8 mouse cellular contexts compared by ENCODE assay signal in genomic region chr9:110997245-110997644, GRCm38 (mm10). TPM values are rescaled to one million over a fixed set of nuclear protein-coding genes. Genes with fewer than 3 reads are reported as not detected.
DNase-seq lines count a peak whose midpoint lies in the region; ATAC-seq lines count a peak whose summit lies in the region.

No protein-coding gene starts in this region.

- H3K36me3 ChIP-seq in heart, embryonic 11.5 days (ENCODE audit: control insufficient read depth, insufficient read depth, low read length), result no peaks in the 10 kb centered on the region
- H3K36me3 ChIP-seq in heart, embryonic 13.5 days, result no peaks in the 10 kb centered on the region

- H3K4me3 ChIP-seq in heart, embryonic 11.5 days (ENCODE audit: low read depth, low read length), result no peak overlapping the region
- no peak overlapping the region for H3K4me3 ChIP-seq in heart, embryonic 13.5 days

- no peak overlapping the region for H3K9ac ChIP-seq in heart, embryonic 11.5 days (ENCODE audit: low read depth, low read length)
- H3K9ac ChIP-seq in heart, embryonic 13.5 days, result peak overlapping the region; percentile 28; the same call in 1 of the 2 replicates

- 3% methylated on average over 5 of the region's 5 CpGs for WGBS in heart, embryonic 11.5 days (ENCODE audit: insufficient replicate concordance)
- WGBS in heart, embryonic 13.5 days, result under 1% methylated on average over 5 of the region's 5 CpGs

- no peak overlapping the region for H3K4me2 ChIP-seq in heart, embryonic 11.5 days
- H3K4me2 ChIP-seq in heart, embryonic 13.5 days, result no peak overlapping the region

- DNase-seq in heart, adult 18-20 months, result peak; percentile 84 to 88
- DNase-seq in adrenal gland, adult 18-20 months (ENCODE audit: low spot score in 2 of 2), result peak; percentile 62 to 69
- peak; percentile 92 for DNase-seq in embryo, embryonic 10 days (ENCODE audit: low spot score)
- peak; percentile 13 to 61 for DNase-seq in layer of hippocampus, postnatal 25 days (ENCODE audit: extremely low spot score in 1 of 2, low spot score in 1 of 2)
- peak; percentile 73 to 89 for DNase-seq in lung, postnatal 4 days
- peak; percentile 34 to 66 for DNase-seq in spleen, adult 18-20 months

- H3K27me3 ChIP-seq in heart, embryonic 11.5 days (ENCODE audit: control insufficient read depth, insufficient read depth, low read length), result no peaks in the 10 kb centered on the region
- no peaks in the 10 kb centered on the region for H3K27me3 ChIP-seq in heart, embryonic 13.5 days (replicated peaks)

- H3K9me3 ChIP-seq in heart, embryonic 11.5 days (replicated peaks; ENCODE audit: control insufficient read depth, low read length), result no peaks in the 10 kb centered on the region
- H3K9me3 ChIP-seq in heart, embryonic 13.5 days, result no peaks in the 10 kb centered on the region

- H3K27ac ChIP-seq in heart, embryonic 11.5 days (ENCODE audit: low read depth, low read length), result no peak overlapping the region
- H3K27ac ChIP-seq in heart, embryonic 13.5 days (replicated peaks), result no peak overlapping the region

- ATAC-seq in heart, embryonic 11.5 days (replicated peaks; ENCODE audit: insufficient number of reproducible peaks, low FRiP score, low TSS enrichment), result no peak; the same call in 1 of the 2 replicates
- no peak; the same call in 1 of the 2 replicates for ATAC-seq in heart, embryonic 13.5 days (ENCODE audit: extremely low read depth, insufficient number of reproducible peaks, low FRiP score, low TSS enrichment)

- no peaks in the 10 kb centered on the region; the same call in 1 of the 2 replicates for H3K4me1 ChIP-seq in heart, embryonic 11.5 days (ENCODE audit: control insufficient read depth, insufficient read depth, low read length)
- H3K4me1 ChIP-seq in heart, embryonic 13.5 days, result peaks cover 4% of the 10 kb centered on the region

RNA-seq across cellular contexts. Expression of gene Rtp3, which starts 6.9 kb away (rescaled TPM):
- 1 to 10 TPM; 2.9 to 3.8 TPM for total RNA-seq in heart, adult 18-20 months (2021)
- polyA plus RNA-seq in heart, embryonic 11.5 days (2014; fragmentation: Nextera tagmentation; extraction: Ambion mirVana), result 0.14 and 0.29 TPM in 2 replicates
- 1 to 10 TPM; 3.8 to 5.4 TPM for total RNA-seq in adrenal gland, adult 18-20 months (2021)
- polyA plus RNA-seq in heart, embryonic 13.5 days (2015; fragmentation: Nextera tagmentation; extraction: Ambion mirVana), result 0.05 and 0.57 TPM in 2 replicates
- total RNA-seq in layer of hippocampus, postnatal 25 days (2021), result under 1 TPM; 0.10 to 0.26 TPM

RNA-seq across cellular contexts. Expression of gene Ltf, which starts 21.8 kb away (rescaled TPM):
- total RNA-seq in heart, adult 18-20 months (2021), result 1 to 10 TPM in 1 of 2 experiments, under 1 TPM in 1; 0.10 to 9.8 TPM
- 0.68 and 0.72 TPM in 2 replicates for polyA plus RNA-seq in heart, embryonic 11.5 days (2014; fragmentation: Nextera tagmentation; extraction: Ambion mirVana)
- total RNA-seq in adrenal gland, adult 18-20 months (2021), result 1 to 10 TPM; 1.2 to 1.7 TPM
- 1.1 TPM in 2 replicates for polyA plus RNA-seq in heart, embryonic 13.5 days (2015; fragmentation: Nextera tagmentation; extraction: Ambion mirVana)
- total RNA-seq in layer of hippocampus, postnatal 25 days (2021), result under 1 TPM in 1 of 2 experiments, not detected in 1; 0.34 TPM

RNA-seq across cellular contexts. Expression of gene Lrrc2, which starts 45.9 kb away (rescaled TPM):
- 100 to 1,000 TPM; 239 to 298 TPM for total RNA-seq in heart, adult 18-20 months (2021)
- polyA plus RNA-seq in heart, embryonic 11.5 days (2014; fragmentation: Nextera tagmentation; extraction: Ambion mirVana), result 2.0 and 2.1 TPM in 2 replicates
- 10 to 100 TPM in 1 of 2 experiments, 1 to 10 TPM in 1; 4.0 to 10.4 TPM for total RNA-seq in adrenal gland, adult 18-20 months (2021)
- 2.3 and 2.6 TPM in 2 replicates for polyA plus RNA-seq in heart, embryonic 13.5 days (2015; fragmentation: Nextera tagmentation; extraction: Ambion mirVana)
- 1 to 10 TPM; 1.8 to 2.3 TPM for total RNA-seq in layer of hippocampus, postnatal 25 days (2021)

RNA-seq across cellular contexts. Expression of gene Tdgf1, which starts 51.3 kb away (rescaled TPM):
- total RNA-seq in heart, adult 18-20 months (2021), result not detected
- not detected in 2 replicates for polyA plus RNA-seq in heart, embryonic 11.5 days (2014; fragmentation: Nextera tagmentation; extraction: Ambion mirVana)
- total RNA-seq in adrenal gland, adult 18-20 months (2021), result not detected
- polyA plus RNA-seq in heart, embryonic 13.5 days (2015; fragmentation: Nextera tagmentation; extraction: Ambion mirVana), result not detected in 2 replicates
- under 1 TPM; 0.23 to 0.66 TPM for total RNA-seq in layer of hippocampus, postnatal 25 days (2021)

Comparison
In these comparisons a context has a peak if more than half of its experiments do, and no peak if none do; other contexts are left out.
1. DNase-seq: peak in every context shown above with its lines; median percentile 92 in embryo, embryonic 10 days; 86 in heart, adult 18-20 months; 81 in lung, postnatal 4 days; 66 in adrenal gland, adult 18-20 months; 50 in spleen, adult 18-20 months; 37 in layer of hippocampus, postnatal 25 days.
2. RNA of gene Lrrc2, which starts 45.9 kb away (total RNA-seq): 239 to 298 TPM in heart, adult 18-20 months; 4.0 to 10.4 TPM in adrenal gland, adult 18-20 months and 1.8 to 2.3 TPM in layer of hippocampus, postnatal 25 days; every median in the first group is over 10 times any median in the second.